Mouse (Mus musculus): ENCODE measurements around the gene Prkcg. TPM values are rescaled to one million over a fixed set of nuclear protein-coding genes. Genes with fewer than 3 reads are reported as not detected.

Gene Prkcg
- polyA plus RNA-seq, 1 experiment, result 3.4 TPM

GRCm38 (mm10) chr7:3366705-3367516, 77.9 kb downstream of the Prkcg start:
- peaks cover 5% of the 10 kb centered on the region for H3K4me1 ChIP-seq (ENCODE audit: control insufficient read depth, insufficient read depth, low read length)
- H3K4me3 ChIP-seq (ENCODE audit: low read depth, low read length), result peak overlapping the region; percentile 83
- H3K9ac ChIP-seq (ENCODE audit: low read depth, poor library complexity, severe bottlenecking), result peak overlapping the region; percentile 81
- H3K9me3 ChIP-seq (replicated peaks; ENCODE audit: control insufficient read depth, insufficient read depth, low read length, poor library complexity, severe bottlenecking), result no peaks in the 10 kb centered on the region
- no peaks in the 10 kb centered on the region for H3K27me3 ChIP-seq (ENCODE audit: control insufficient read depth, insufficient read depth, low read length, poor library complexity, severe bottlenecking)
- TF ChIP-seq POLR2A (IDR thresholded peaks at IDR 0.05; ENCODE audit: insufficient read depth, low read length) (no peak), EP300 (IDR thresholded peaks at IDR 0.05; ENCODE audit: insufficient read depth, low read depth, low read length) (peak; percentile 42; the same call in 1 of the 2 replicates)
- peak overlapping the region; percentile 89 for H3K27ac ChIP-seq (ENCODE audit: insufficient read depth, low read length)
- H3K36me3 ChIP-seq (ENCODE audit: control insufficient read depth, insufficient read depth, low read length, poor library complexity, severe bottlenecking), result no peaks in the 10 kb centered on the region

- H3K4me1 ChIP-seq (ENCODE audit: control insufficient read depth, insufficient read depth, low read length), result peaks cover 7% of the 10 kb centered on the region
- peak overlapping the region; percentile 83 for H3K4me3 ChIP-seq (ENCODE audit: low read depth, low read length)
- TF ChIP-seq CTCF (IDR thresholded peaks at IDR 0.05; ENCODE audit: low read depth, low read length), result no peak
- no peak for TF ChIP-seq EP300 (IDR thresholded peaks at IDR 0.05; ENCODE audit: insufficient read depth, low read depth, low read length)
- no peak for TF ChIP-seq POLR2A (IDR thresholded peaks at IDR 0.05; ENCODE audit: insufficient read depth, low read length)
- peak overlapping the region; percentile 81 for H3K9ac ChIP-seq (ENCODE audit: low read depth, poor library complexity, severe bottlenecking)
- H3K9me3 ChIP-seq (replicated peaks; ENCODE audit: control insufficient read depth, insufficient read depth, low read length, poor library complexity, severe bottlenecking), result no peaks in the 10 kb centered on the region
- no peaks in the 10 kb centered on the region for H3K27me3 ChIP-seq (ENCODE audit: control insufficient read depth, insufficient read depth, low read length, poor library complexity, severe bottlenecking)
- H3K27ac ChIP-seq (ENCODE audit: insufficient read depth, low read length), result peak overlapping the region; percentile 89
- H3K36me3 ChIP-seq (ENCODE audit: control insufficient read depth, insufficient read depth, low read length, poor library complexity, severe bottlenecking), result no peaks in the 10 kb centered on the region
These were observed 78.6 kb downstream of the Prkcg start for GRCm38 (mm10) chr7:3367569-3367968.

DNA sequence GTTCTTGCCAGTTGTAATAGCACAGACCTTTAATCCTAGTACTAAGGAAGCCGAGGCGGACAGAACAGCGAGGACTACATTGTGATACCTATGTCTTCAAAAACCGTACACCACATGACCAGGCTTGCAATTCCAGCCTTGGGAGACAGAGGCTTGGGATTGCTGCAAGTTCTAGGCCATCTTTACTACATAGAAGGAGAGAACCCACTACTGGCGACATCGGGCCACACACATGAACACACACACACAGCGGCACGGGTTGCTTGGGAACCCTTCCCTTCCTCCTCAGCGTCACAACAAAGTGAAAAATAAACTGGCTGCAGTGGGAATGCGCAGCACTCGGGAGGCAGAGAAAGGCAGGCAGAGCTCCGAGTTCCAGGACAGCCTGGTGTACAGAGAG, 79.3 kb downstream of the Prkcg start:
- no peaks in the 10 kb centered on the region for H3K27me3 ChIP-seq (ENCODE audit: control insufficient read depth, insufficient read depth, low read length, poor library complexity, severe bottlenecking)
- H3K9me3 ChIP-seq (replicated peaks; ENCODE audit: control insufficient read depth, insufficient read depth, low read length, poor library complexity, severe bottlenecking), result no peaks in the 10 kb centered on the region
- peak overlapping the region; percentile 81 for H3K9ac ChIP-seq (ENCODE audit: low read depth, poor library complexity, severe bottlenecking)
- no peak for TF ChIP-seq POLR2A (IDR thresholded peaks at IDR 0.05; ENCODE audit: insufficient read depth, low read length)
- no peak for TF ChIP-seq EP300 (IDR thresholded peaks at IDR 0.05; ENCODE audit: insufficient read depth, low read depth, low read length)
- TF ChIP-seq CTCF (IDR thresholded peaks at IDR 0.05; ENCODE audit: low read depth, low read length), result no peak
- peak overlapping the region; percentile 61 for H3K4me3 ChIP-seq (ENCODE audit: low read depth, low read length)
- H3K27ac ChIP-seq (ENCODE audit: insufficient read depth, low read length), result peak overlapping the region; percentile 90
- peaks cover 8% of the 10 kb centered on the region for H3K4me1 ChIP-seq (ENCODE audit: control insufficient read depth, insufficient read depth, low read length)
- H3K36me3 ChIP-seq (ENCODE audit: control insufficient read depth, insufficient read depth, low read length, poor library complexity, severe bottlenecking), result no peaks in the 10 kb centered on the region

- Histone ChIP-seq H3K9me3 (replicated peaks; ENCODE audit: control insufficient read depth, insufficient read depth, low read length, poor library complexity, severe bottlenecking) (no peaks in the 10 kb centered on the region), H3K27me3 (ENCODE audit: control insufficient read depth, insufficient read depth, low read length, poor library complexity, severe bottlenecking) (no peaks in the 10 kb centered on the region), H3K4me3 (ENCODE audit: low read depth, low read length) (no peak overlapping the region), H3K36me3 (ENCODE audit: control insufficient read depth, insufficient read depth, low read length, poor library complexity, severe bottlenecking) (no peaks in the 10 kb centered on the region), H3K27ac (ENCODE audit: insufficient read depth, low read length) (peak overlapping the region; percentile 90), H3K9ac (ENCODE audit: low read depth, poor library complexity, severe bottlenecking) (peak overlapping the region; percentile 81; the same call in 1 of the 2 replicates), H3K4me1 (ENCODE audit: control insufficient read depth, insufficient read depth, low read length) (peaks cover 8% of the 10 kb centered on the region)
- TF ChIP-seq CTCF (IDR thresholded peaks at IDR 0.05; ENCODE audit: low read depth, low read length), result no peak
- TF ChIP-seq POLR2A (IDR thresholded peaks at IDR 0.05; ENCODE audit: insufficient read depth, low read length), result no peak
- no peak for TF ChIP-seq EP300 (IDR thresholded peaks at IDR 0.05; ENCODE audit: insufficient read depth, low read depth, low read length)
These were observed 80.2 kb downstream of the Prkcg start for GRCm38 (mm10) chr7:3369189-3369588.

DNA sequence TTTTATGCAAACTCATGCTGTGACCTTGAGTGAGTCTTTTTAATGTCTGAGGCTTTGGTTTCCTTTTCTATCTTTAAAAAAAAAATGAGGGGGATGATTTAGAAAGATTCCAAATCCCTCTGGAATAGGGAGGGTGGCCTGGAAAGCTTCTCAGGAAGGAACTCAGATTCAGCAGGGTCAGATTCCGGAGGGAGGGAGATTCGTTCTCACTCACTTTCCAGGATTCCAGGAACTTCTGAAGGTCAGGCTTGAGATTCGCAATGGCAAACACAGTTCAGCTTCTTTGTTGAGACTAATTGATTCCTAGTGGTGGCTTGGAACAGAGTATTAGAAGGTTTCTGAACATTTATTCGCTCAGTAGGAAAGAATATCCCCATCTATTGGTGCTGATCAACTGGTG, 81.4 kb downstream of the Prkcg start:
- Histone ChIP-seq H3K9ac (ENCODE audit: low read depth, poor library complexity, severe bottlenecking) (0 out of 2 replicates have a peak overlapping the region, but pooled peaks have one; percentile 26), H3K36me3 (ENCODE audit: control insufficient read depth, insufficient read depth, low read length, poor library complexity, severe bottlenecking) (no peaks in the 10 kb centered on the region), H3K4me3 (ENCODE audit: low read depth, low read length) (no peak overlapping the region), H3K9me3 (replicated peaks; ENCODE audit: control insufficient read depth, insufficient read depth, low read length, poor library complexity, severe bottlenecking) (no peaks in the 10 kb centered on the region), H3K27me3 (ENCODE audit: control insufficient read depth, insufficient read depth, low read length, poor library complexity, severe bottlenecking) (no peaks in the 10 kb centered on the region), H3K4me1 (ENCODE audit: control insufficient read depth, insufficient read depth, low read length) (peaks cover 8% of the 10 kb centered on the region), H3K27ac (ENCODE audit: insufficient read depth, low read length) (peak overlapping the region; percentile 54)
- TF ChIP-seq EP300 (IDR thresholded peaks at IDR 0.05; ENCODE audit: insufficient read depth, low read depth, low read length) (no peak), POLR2A (IDR thresholded peaks at IDR 0.05; ENCODE audit: insufficient read depth, low read length) (no peak), CTCF (IDR thresholded peaks at IDR 0.05; ENCODE audit: low read depth, low read length) (no peak)

DNA sequence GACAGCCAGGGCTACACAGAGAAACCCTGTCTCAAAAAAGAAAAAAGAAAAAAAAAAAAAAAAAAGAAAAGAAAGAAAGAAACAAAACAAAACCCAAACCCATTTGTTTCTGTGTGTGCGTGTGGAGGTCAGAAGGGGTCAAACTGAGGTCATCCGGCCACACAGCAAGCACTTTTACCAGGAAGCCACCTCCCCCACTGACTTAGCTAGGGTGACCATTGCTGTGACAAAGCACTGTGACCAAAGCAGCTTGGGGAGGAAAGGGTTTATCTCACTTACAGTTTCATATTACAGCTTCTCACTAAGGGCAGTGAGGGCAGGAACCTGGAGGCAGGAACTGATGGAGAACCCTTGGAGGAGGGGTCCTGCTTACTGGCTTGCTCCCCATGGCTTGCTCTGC, 83.4 kb downstream of the Prkcg start:
- TF ChIP-seq POLR2A (IDR thresholded peaks at IDR 0.05; ENCODE audit: insufficient read depth, low read length) (no peak), CTCF (IDR thresholded peaks at IDR 0.05; ENCODE audit: low read depth, low read length) (no peak), EP300 (IDR thresholded peaks at IDR 0.05; ENCODE audit: insufficient read depth, low read depth, low read length) (peak; percentile 87)
- no peak overlapping the region for H3K4me3 ChIP-seq (ENCODE audit: low read depth, low read length)
- H3K27me3 ChIP-seq (ENCODE audit: control insufficient read depth, insufficient read depth, low read length, poor library complexity, severe bottlenecking), result no peaks in the 10 kb centered on the region
- H3K9me3 ChIP-seq (replicated peaks; ENCODE audit: control insufficient read depth, insufficient read depth, low read length, poor library complexity, severe bottlenecking), result no peaks in the 10 kb centered on the region
- H3K27ac ChIP-seq (ENCODE audit: insufficient read depth, low read length), result peak overlapping the region; percentile 27
- no peak overlapping the region for H3K9ac ChIP-seq (ENCODE audit: low read depth, poor library complexity, severe bottlenecking)
- H3K36me3 ChIP-seq (ENCODE audit: control insufficient read depth, insufficient read depth, low read length, poor library complexity, severe bottlenecking), result no peaks in the 10 kb centered on the region
- peaks cover 5% of the 10 kb centered on the region for H3K4me1 ChIP-seq (ENCODE audit: control insufficient read depth, insufficient read depth, low read length)

All from ES-Bruce4 (cell line).